Mouse (Mus musculus): Measurements from ENCODE around the gene Zfp286. TPM values are rescaled to one million over a fixed set of nuclear protein-coding genes. Genes with fewer than 3 reads are reported as not detected.
"Not testable (repeated sequence)": the region's sequence is repeated elsewhere in the genome, so short reads cannot be mapped to it uniquely, and the experiment has no call there.

Gene Zfp286
- polyA plus RNA-seq, 1 experiment from 2014 or later: 4.3 TPM

- Histone ChIP-seq H3K36me3 (ENCODE audit: control insufficient read depth, insufficient read depth) (no peaks in the 10 kb centered on the region), H3K4me3 (ENCODE audit: low read depth, low read length) (no peak overlapping the region), H3K27me3 (replicated peaks; ENCODE audit: control insufficient read depth, insufficient read depth, low read length) (peaks cover 3% of the 10 kb centered on the region), H3K9me3 (ENCODE audit: control insufficient read depth) (no peaks in the 10 kb centered on the region), H3K27ac (ENCODE audit: low read depth, low read length) (no peak overlapping the region), H3K9ac (ENCODE audit: low read depth, low read length) (no peak overlapping the region), H3K4me2 (replicated peaks; ENCODE audit: low read depth) (no peak overlapping the region), H3K4me1 (replicated peaks; ENCODE audit: control insufficient read depth, insufficient read depth, low read length) (no peaks in the 10 kb centered on the region)
- ATAC-seq: no peak
- WGBS: 57% methylated on average over 11 of the region's 11 CpGs
- no peak for TF ChIP-seq CTCF (IDR thresholded peaks at IDR 0.05; ENCODE audit: low read depth)
Measured at GRCm38 (mm10) chr11:62752191-62752590, 37.1 kb downstream of the Zfp286 start.

GRCm38 (mm10) chr11:62749445-62749844, 39.8 kb downstream of the Zfp286 start:
- not testable (repeated sequence) for H3K4me3 ChIP-seq (ENCODE audit: low read depth, low read length); H3K4me1 ChIP-seq (replicated peaks; ENCODE audit: control insufficient read depth, insufficient read depth, low read length); ATAC-seq; H3K36me3 ChIP-seq (ENCODE audit: control insufficient read depth, insufficient read depth); H3K9ac ChIP-seq (ENCODE audit: low read depth, low read length); H3K27ac ChIP-seq (ENCODE audit: low read depth, low read length); H3K27me3 ChIP-seq (replicated peaks; ENCODE audit: control insufficient read depth, insufficient read depth, low read length); H3K9me3 ChIP-seq (ENCODE audit: control insufficient read depth); H3K4me2 ChIP-seq (replicated peaks; ENCODE audit: low read depth)
- 79% methylated on average over 13 of the region's 13 CpGs for WGBS

GRCm38 (mm10) chr11:62748062-62748461, 41.2 kb downstream of the Zfp286 start:
- Histone ChIP-seq H3K27ac (ENCODE audit: low read depth, low read length) (no peak overlapping the region), H3K36me3 (ENCODE audit: control insufficient read depth, insufficient read depth) (no peaks in the 10 kb centered on the region), H3K4me2 (replicated peaks; ENCODE audit: low read depth) (no peak overlapping the region), H3K4me3 (ENCODE audit: low read depth, low read length) (no peak overlapping the region), H3K27me3 (replicated peaks; ENCODE audit: control insufficient read depth, insufficient read depth, low read length) (peaks cover 6% of the 10 kb centered on the region; the same call in 1 of the 2 replicates), H3K4me1 (replicated peaks; ENCODE audit: control insufficient read depth, insufficient read depth, low read length) (no peaks in the 10 kb centered on the region), H3K9ac (ENCODE audit: low read depth, low read length) (no peak overlapping the region), H3K9me3 (ENCODE audit: control insufficient read depth) (no peaks in the 10 kb centered on the region)
- TF ChIP-seq CTCF (IDR thresholded peaks at IDR 0.05; ENCODE audit: low read depth): no peak
- 82% methylated on average over 4 of the region's 4 CpGs for WGBS
- no peak for ATAC-seq

GRCm38 (mm10) chr11:62747227-62747626, 42.0 kb downstream of the Zfp286 start:
- no peak overlapping the region for H3K9ac ChIP-seq (ENCODE audit: low read depth, low read length)
- no peaks in the 10 kb centered on the region for H3K36me3 ChIP-seq (ENCODE audit: control insufficient read depth, insufficient read depth)
- H3K4me1 ChIP-seq (replicated peaks; ENCODE audit: control insufficient read depth, insufficient read depth, low read length): no peaks in the 10 kb centered on the region
- TF ChIP-seq CTCF (IDR thresholded peaks at IDR 0.05; ENCODE audit: low read depth): no peak
- 66% methylated on average over 9 of the region's 9 CpGs for WGBS
- ATAC-seq: no peak
- no peak overlapping the region for H3K4me3 ChIP-seq (ENCODE audit: low read depth, low read length)
- H3K4me2 ChIP-seq (replicated peaks; ENCODE audit: low read depth): no peak overlapping the region
- peaks cover 6% of the 10 kb centered on the region; the same call in 1 of the 2 replicates for H3K27me3 ChIP-seq (replicated peaks; ENCODE audit: control insufficient read depth, insufficient read depth, low read length)
- no peak overlapping the region for H3K27ac ChIP-seq (ENCODE audit: low read depth, low read length)
- H3K9me3 ChIP-seq (ENCODE audit: control insufficient read depth): no peaks in the 10 kb centered on the region

- no peak overlapping the region for H3K9ac ChIP-seq (ENCODE audit: low read depth, low read length)
- peak; percentile 51 for TF ChIP-seq CTCF (IDR thresholded peaks at IDR 0.05; ENCODE audit: low read depth)
Measured at GRCm38 (mm10) chr11:62746001-62746533, 43.2 kb downstream of the Zfp286 start.

GRCm38 (mm10) chr11:62744103-62744502, 45.2 kb downstream of the Zfp286 start:
- H3K9me3 ChIP-seq (ENCODE audit: control insufficient read depth): no peaks in the 10 kb centered on the region

More at GRCm38 (mm10) chr11:62746001-62746533, 43.2 kb downstream of the Zfp286 start:
- WGBS: 4% methylated on average over 27 of the region's 27 CpGs
- peak; percentile 49; the same call in 1 of the 2 replicates for ATAC-seq
- Histone ChIP-seq H3K4me2 (replicated peaks; ENCODE audit: low read depth) (peak overlapping the region; percentile 62), H3K9me3 (ENCODE audit: control insufficient read depth) (no peaks in the 10 kb centered on the region), H3K4me1 (replicated peaks; ENCODE audit: control insufficient read depth, insufficient read depth, low read length) (no peaks in the 10 kb centered on the region), H3K36me3 (ENCODE audit: control insufficient read depth, insufficient read depth) (no peaks in the 10 kb centered on the region), H3K27me3 (replicated peaks; ENCODE audit: control insufficient read depth, insufficient read depth, low read length) (peaks cover 5% of the 10 kb centered on the region; the same call in 1 of the 2 replicates), H3K4me3 (ENCODE audit: low read depth, low read length) (peak overlapping the region; percentile 30), H3K27ac (ENCODE audit: low read depth, low read length) (no peak overlapping the region)

More at GRCm38 (mm10) chr11:62744103-62744502, 45.2 kb downstream of the Zfp286 start:
- Histone ChIP-seq H3K27ac (ENCODE audit: low read depth, low read length) (no peak overlapping the region), H3K9ac (ENCODE audit: low read depth, low read length) (no peak overlapping the region), H3K4me3 (ENCODE audit: low read depth, low read length) (no peak overlapping the region), H3K27me3 (replicated peaks; ENCODE audit: control insufficient read depth, insufficient read depth, low read length) (peaks cover 3% of the 10 kb centered on the region; the same call in 1 of the 2 replicates), H3K36me3 (ENCODE audit: control insufficient read depth, insufficient read depth) (no peaks in the 10 kb centered on the region), H3K4me1 (replicated peaks; ENCODE audit: control insufficient read depth, insufficient read depth, low read length) (no peaks in the 10 kb centered on the region), H3K4me2 (replicated peaks; ENCODE audit: low read depth) (no peak overlapping the region)
- WGBS: 43% methylated on average over 5 of the region's 5 CpGs
- no peak for ATAC-seq
- peak; percentile 91 for TF ChIP-seq CTCF (IDR thresholded peaks at IDR 0.05; ENCODE audit: low read depth)
